Mouse (Mus musculus): ENCODE results near the gene Ankrd63. TPM values are rescaled to one million over a fixed set of nuclear protein-coding genes. Genes with fewer than 3 reads are reported as not detected.

Gene Ankrd63
- polyA plus RNA-seq, 1 experiment from 2014 or later: 0.65 TPM

GRCm38 (mm10) chr2:118674500-118674899, 29.3 kb downstream of the Ankrd63 start:
- Histone ChIP-seq H3K4me2 (replicated peaks; ENCODE audit: low read depth, low read length) (no peak overlapping the region), H3K36me3 (ENCODE audit: control insufficient read depth, insufficient read depth, low read length) (no peaks in the 10 kb centered on the region), H3K9ac (ENCODE audit: low read depth, low read length) (no peak overlapping the region), H3K27me3 (ENCODE audit: control insufficient read depth, insufficient read depth, low read length) (peaks cover 52% of the 10 kb centered on the region), H3K27ac (ENCODE audit: low read depth, low read length) (no peak overlapping the region), H3K4me1 (ENCODE audit: control insufficient read depth, insufficient read depth, low read length) (peaks cover 5% of the 10 kb centered on the region; the same call in 1 of the 2 replicates), H3K4me3 (ENCODE audit: low read length) (no peak overlapping the region), H3K9me3 (ENCODE audit: control insufficient read depth, low read length) (no peaks in the 10 kb centered on the region)
- 9% methylated on average over 7 of the region's 7 CpGs for WGBS
- ATAC-seq (ENCODE audit: low FRiP score, low TSS enrichment): no peak

GRCm38 (mm10) chr2:118673686-118674465, 29.9 kb downstream of the Ankrd63 start:
- Histone ChIP-seq H3K27me3 (ENCODE audit: control insufficient read depth, insufficient read depth, low read length) (peaks cover 52% of the 10 kb centered on the region), H3K9me3 (ENCODE audit: control insufficient read depth, low read length) (no peaks in the 10 kb centered on the region), H3K27ac (ENCODE audit: low read depth, low read length) (no peak overlapping the region), H3K4me2 (replicated peaks; ENCODE audit: low read depth, low read length) (no peak overlapping the region), H3K36me3 (ENCODE audit: control insufficient read depth, insufficient read depth, low read length) (no peaks in the 10 kb centered on the region), H3K9ac (ENCODE audit: low read depth, low read length) (no peak overlapping the region), H3K4me1 (ENCODE audit: control insufficient read depth, insufficient read depth, low read length) (peaks cover 5% of the 10 kb centered on the region; the same call in 1 of the 2 replicates), H3K4me3 (ENCODE audit: low read length) (no peak overlapping the region)
- 19% methylated on average over 15 of the region's 15 CpGs for WGBS
- no peak for ATAC-seq (ENCODE audit: low FRiP score, low TSS enrichment)

GRCm38 (mm10) chr2:118671728-118672127, 32.0 kb downstream of the Ankrd63 start:
- no peak overlapping the region for H3K4me2 ChIP-seq (replicated peaks; ENCODE audit: low read depth, low read length)
- no peak overlapping the region for H3K9ac ChIP-seq (ENCODE audit: low read depth, low read length)
- H3K4me1 ChIP-seq (ENCODE audit: control insufficient read depth, insufficient read depth, low read length): peaks cover under 1% of the 10 kb centered on the region; the same call in 1 of the 2 replicates
- H3K9me3 ChIP-seq (ENCODE audit: control insufficient read depth, low read length): no peaks in the 10 kb centered on the region
- WGBS: 41% methylated on average over 1 of the region's 1 CpGs
- H3K4me3 ChIP-seq (ENCODE audit: low read length): no peak overlapping the region
- H3K27ac ChIP-seq (ENCODE audit: low read depth, low read length): no peak overlapping the region
- H3K36me3 ChIP-seq (ENCODE audit: control insufficient read depth, insufficient read depth, low read length): no peaks in the 10 kb centered on the region
- ATAC-seq (ENCODE audit: low FRiP score, low TSS enrichment): no peak
- H3K27me3 ChIP-seq (ENCODE audit: control insufficient read depth, insufficient read depth, low read length): peaks cover 34% of the 10 kb centered on the region

- WGBS: 28% methylated on average over 2 of the region's 2 CpGs
- Histone ChIP-seq H3K4me1 (ENCODE audit: control insufficient read depth, insufficient read depth, low read length) (no peaks in the 10 kb centered on the region), H3K27me3 (ENCODE audit: control insufficient read depth, insufficient read depth, low read length) (peaks cover 15% of the 10 kb centered on the region)
Observed at GRCm38 (mm10) chr2:118669785-118670184, 34.0 kb downstream of the Ankrd63 start.

GRCm38 (mm10) chr2:118669245-118669644, 34.5 kb downstream of the Ankrd63 start:
- 0 out of 2 replicates have a peak overlapping the region, but pooled peaks have one; percentile 7 for H3K27ac ChIP-seq (ENCODE audit: low read depth, low read length)
- H3K4me3 ChIP-seq (ENCODE audit: low read length): no peak overlapping the region
- H3K4me2 ChIP-seq (replicated peaks; ENCODE audit: low read depth, low read length): no peak overlapping the region
- no peak overlapping the region for H3K9ac ChIP-seq (ENCODE audit: low read depth, low read length)
- peak; percentile 53; the same call in 1 of the 2 replicates for ATAC-seq (ENCODE audit: low FRiP score, low TSS enrichment)
- H3K9me3 ChIP-seq (ENCODE audit: control insufficient read depth, low read length): no peaks in the 10 kb centered on the region
- no peaks in the 10 kb centered on the region for H3K4me1 ChIP-seq (ENCODE audit: control insufficient read depth, insufficient read depth, low read length)
- no peaks in the 10 kb centered on the region for H3K36me3 ChIP-seq (ENCODE audit: control insufficient read depth, insufficient read depth, low read length)
- H3K27me3 ChIP-seq (ENCODE audit: control insufficient read depth, insufficient read depth, low read length): peaks cover 13% of the 10 kb centered on the region; the same call in 1 of the 2 replicates
- WGBS: 57% methylated on average over 6 of the region's 6 CpGs

More at GRCm38 (mm10) chr2:118669785-118670184, 34.0 kb downstream of the Ankrd63 start:
- H3K4me3 ChIP-seq (ENCODE audit: low read length): no peak overlapping the region
- H3K36me3 ChIP-seq (ENCODE audit: control insufficient read depth, insufficient read depth, low read length): no peaks in the 10 kb centered on the region
- ATAC-seq (ENCODE audit: low FRiP score, low TSS enrichment): no peak
- 0 out of 2 replicates have a peak overlapping the region, but pooled peaks have one; percentile 30 for H3K27ac ChIP-seq (ENCODE audit: low read depth, low read length)
- H3K4me2 ChIP-seq (replicated peaks; ENCODE audit: low read depth, low read length): no peak overlapping the region
- no peaks in the 10 kb centered on the region for H3K9me3 ChIP-seq (ENCODE audit: control insufficient read depth, low read length)
- no peak overlapping the region for H3K9ac ChIP-seq (ENCODE audit: low read depth, low read length)

GRCm38 (mm10) chr2:118667181-118667580, 36.6 kb downstream of the Ankrd63 start:
- Histone ChIP-seq H3K27me3 (ENCODE audit: control insufficient read depth, insufficient read depth, low read length) (peaks cover 17% of the 10 kb centered on the region), H3K36me3 (ENCODE audit: control insufficient read depth, insufficient read depth, low read length) (no peaks in the 10 kb centered on the region), H3K4me3 (ENCODE audit: low read length) (no peak overlapping the region), H3K27ac (ENCODE audit: low read depth, low read length) (no peak overlapping the region), H3K4me2 (replicated peaks; ENCODE audit: low read depth, low read length) (no peak overlapping the region), H3K4me1 (ENCODE audit: control insufficient read depth, insufficient read depth, low read length) (peaks cover 14% of the 10 kb centered on the region; the same call in 1 of the 2 replicates), H3K9me3 (ENCODE audit: control insufficient read depth, low read length) (no peaks in the 10 kb centered on the region), H3K9ac (ENCODE audit: low read depth, low read length) (no peak overlapping the region)
- ATAC-seq (ENCODE audit: low FRiP score, low TSS enrichment): no peak
- WGBS: 72% methylated on average over 5 of the region's 5 CpGs

- Histone ChIP-seq H3K36me3 (ENCODE audit: control insufficient read depth, insufficient read depth, low read length) (no peaks in the 10 kb centered on the region), H3K4me1 (ENCODE audit: control insufficient read depth, insufficient read depth, low read length) (peaks cover 14% of the 10 kb centered on the region; the same call in 1 of the 2 replicates), H3K4me2 (replicated peaks; ENCODE audit: low read depth, low read length) (no peak overlapping the region), H3K9me3 (ENCODE audit: control insufficient read depth, low read length) (no peaks in the 10 kb centered on the region), H3K9ac (ENCODE audit: low read depth, low read length) (no peak overlapping the region), H3K27me3 (ENCODE audit: control insufficient read depth, insufficient read depth, low read length) (peaks cover 19% of the 10 kb centered on the region), H3K27ac (ENCODE audit: low read depth, low read length) (no peak overlapping the region), H3K4me3 (ENCODE audit: low read length) (no peak overlapping the region)
- no peak for ATAC-seq (ENCODE audit: low FRiP score, low TSS enrichment)
- 76% methylated on average over 4 of the region's 4 CpGs for WGBS
Observed at GRCm38 (mm10) chr2:118665616-118666015, 38.1 kb downstream of the Ankrd63 start.

GRCm38 (mm10) chr2:118664975-118665516, 38.7 kb downstream of the Ankrd63 start:
- 52% methylated on average over 3 of the region's 3 CpGs for WGBS
- Histone ChIP-seq H3K4me3 (ENCODE audit: low read length) (no peak overlapping the region), H3K4me2 (replicated peaks; ENCODE audit: low read depth, low read length) (no peak overlapping the region), H3K9me3 (ENCODE audit: control insufficient read depth, low read length) (no peaks in the 10 kb centered on the region), H3K27ac (ENCODE audit: low read depth, low read length) (no peak overlapping the region), H3K36me3 (ENCODE audit: control insufficient read depth, insufficient read depth, low read length) (no peaks in the 10 kb centered on the region), H3K4me1 (ENCODE audit: control insufficient read depth, insufficient read depth, low read length) (peaks cover 14% of the 10 kb centered on the region), H3K27me3 (ENCODE audit: control insufficient read depth, insufficient read depth, low read length) (peaks cover 19% of the 10 kb centered on the region), H3K9ac (ENCODE audit: low read depth, low read length) (no peak overlapping the region)
- no peak for ATAC-seq (ENCODE audit: low FRiP score, low TSS enrichment)

Measured in kidney, embryonic 14.5 days (tissue).